Mouse (Mus musculus): ENCODE data around the gene Npb. TPM values are rescaled to one million over a fixed set of nuclear protein-coding genes. Genes with fewer than 3 reads are reported as not detected.

Gene Npb
- total RNA-seq, 1 experiment: 0.94 TPM

- Histone ChIP-seq H3K4me1 (ENCODE audit: control insufficient read depth in 2 of 2, insufficient read depth in 2 of 2, low read length in 2 of 2, poor library complexity in 1 of 2) (peaks cover 0 to 10% of the 10 kb centered on the region in 2 experiments; a peak in 1 of 4 replicates), H3K9ac (ENCODE audit: insufficient read depth, low read depth, low read length, poor library complexity, severe bottlenecking) (0 out of 2 replicates have a peak within 1 kb of the TSS, but pooled peaks have one; percentile 35), H3K4me3 (ENCODE audit: insufficient read depth in 1 of 2, low read depth in 1 of 2, low read length in 2 of 2, poor library complexity in 1 of 2, severe bottlenecking in 1 of 2) (peak within 1 kb of the TSS; percentile 51), H3K9me3 (ENCODE audit: control insufficient read depth, insufficient read depth, low read depth, low read length) (no peaks in the 10 kb centered on the region), H3K36me3 (ENCODE audit: control insufficient read depth, insufficient read depth, low read length, poor library complexity, severe bottlenecking) (no peaks in the 10 kb centered on the region), H3K27ac (ENCODE audit: insufficient read depth, low read depth, low read length, poor library complexity, severe bottlenecking) (no peak within 1 kb of the TSS)
- TF ChIP-seq MAFK (IDR thresholded peaks at IDR 0.05; ENCODE audit: insufficient read depth, low read depth, low read length): no peak
- TF ChIP-seq HCFC1 (IDR thresholded peaks at IDR 0.05; ENCODE audit: borderline replicate concordance, insufficient read depth, low read length): no peak
- TF ChIP-seq ZNF384 (IDR thresholded peaks at IDR 0.05; ENCODE audit: low read depth, low read length): no peak
- no peak for TF ChIP-seq ZC3H11A (IDR thresholded peaks at IDR 0.05; ENCODE audit: borderline replicate concordance, low read depth, low read length)
- TF ChIP-seq CHD2 (IDR thresholded peaks at IDR 0.05; ENCODE audit: low read depth, low read length): no peak
- in situ Hi-C loops (cut with MboI; ENCODE audit: low sequenced_read_pairs in 2 of 2, unreplicated experiment in 2 of 2): no loop called here
- no peak for DNase-seq (ENCODE audit: low read depth, low spot score)
These were observed 39.8 kb downstream of the Npb start, which contains the start of gene Myadml2 for GRCm38 (mm10) chr11:120648001-120648476. Gene Myadml2 (minus strand): TSS chr11:120648158.

- in situ Hi-C loops (cut with MboI; ENCODE audit: low sequenced_read_pairs in 2 of 2, unreplicated experiment in 2 of 2): no loop called here
- H3K27ac ChIP-seq (ENCODE audit: insufficient read depth, low read depth, low read length, poor library complexity, severe bottlenecking): no peak overlapping the region; the same call in 1 of the 2 replicates
- peaks cover 0 to 18% of the 10 kb centered on the region in 2 experiments; a peak in 1 of 4 replicates for H3K4me1 ChIP-seq (ENCODE audit: control insufficient read depth in 2 of 2, insufficient read depth in 2 of 2, low read length in 2 of 2, poor library complexity in 1 of 2)
- H3K9me3 ChIP-seq (ENCODE audit: control insufficient read depth, insufficient read depth, low read depth, low read length): no peaks in the 10 kb centered on the region
- no peak overlapping the region for H3K4me3 ChIP-seq (ENCODE audit: insufficient read depth in 1 of 2, low read depth in 1 of 2, low read length in 2 of 2, poor library complexity in 1 of 2, severe bottlenecking in 1 of 2)
- peaks cover 2% of the 10 kb centered on the region for H3K36me3 ChIP-seq (ENCODE audit: control insufficient read depth, insufficient read depth, low read length, poor library complexity, severe bottlenecking)
- H3K9ac ChIP-seq (ENCODE audit: insufficient read depth, low read depth, low read length, poor library complexity, severe bottlenecking): no peak overlapping the region
- no peak for TF ChIP-seq HCFC1 (IDR thresholded peaks at IDR 0.05; ENCODE audit: borderline replicate concordance, insufficient read depth, low read length)
- no peak for TF ChIP-seq ZC3H11A (IDR thresholded peaks at IDR 0.05; ENCODE audit: borderline replicate concordance, low read depth, low read length)
- TF ChIP-seq CHD2 (IDR thresholded peaks at IDR 0.05; ENCODE audit: low read depth, low read length): no peak
- no peak for TF ChIP-seq ZNF384 (IDR thresholded peaks at IDR 0.05; ENCODE audit: low read depth, low read length)
- no peak for TF ChIP-seq MAFK (IDR thresholded peaks at IDR 0.05; ENCODE audit: insufficient read depth, low read depth, low read length)
- no peak for DNase-seq (ENCODE audit: low read depth, low spot score)
These were observed 43.6 kb downstream of the Npb start for GRCm38 (mm10) chr11:120651872-120652271.

- TF ChIP-seq MAFK (IDR thresholded peaks at IDR 0.05; ENCODE audit: insufficient read depth, low read depth, low read length) (no peak), ZNF384 (IDR thresholded peaks at IDR 0.05; ENCODE audit: low read depth, low read length) (no peak), ZC3H11A (IDR thresholded peaks at IDR 0.05; ENCODE audit: borderline replicate concordance, low read depth, low read length) (no peak), CHD2 (IDR thresholded peaks at IDR 0.05; ENCODE audit: low read depth, low read length) (no peak), HCFC1 (IDR thresholded peaks at IDR 0.05; ENCODE audit: borderline replicate concordance, insufficient read depth, low read length) (no peak)
- H3K9me3 ChIP-seq (ENCODE audit: control insufficient read depth, insufficient read depth, low read depth, low read length): no peaks in the 10 kb centered on the region
- H3K9ac ChIP-seq (ENCODE audit: insufficient read depth, low read depth, low read length, poor library complexity, severe bottlenecking): no peak overlapping the region
- no peak for DNase-seq (ENCODE audit: low read depth, low spot score)
- in situ Hi-C loops (cut with MboI; ENCODE audit: low sequenced_read_pairs in 2 of 2, unreplicated experiment in 2 of 2): no loop called here
- peaks cover 0 to 13% of the 10 kb centered on the region in 2 experiments; a peak in 1 of 4 replicates for H3K4me1 ChIP-seq (ENCODE audit: control insufficient read depth in 2 of 2, insufficient read depth in 2 of 2, low read length in 2 of 2, poor library complexity in 1 of 2)
- no peak overlapping the region for H3K4me3 ChIP-seq (ENCODE audit: insufficient read depth in 1 of 2, low read depth in 1 of 2, low read length in 2 of 2, poor library complexity in 1 of 2, severe bottlenecking in 1 of 2)
- H3K36me3 ChIP-seq (ENCODE audit: control insufficient read depth, insufficient read depth, low read length, poor library complexity, severe bottlenecking): peaks cover 2% of the 10 kb centered on the region
- no peak overlapping the region for H3K27ac ChIP-seq (ENCODE audit: insufficient read depth, low read depth, low read length, poor library complexity, severe bottlenecking)
These were observed 46.5 kb downstream of the Npb start for GRCm38 (mm10) chr11:120654741-120655140.

GRCm38 (mm10) chr11:120657301-120657700, 49.0 kb downstream of the Npb start:
- Histone ChIP-seq H3K9me3 (ENCODE audit: control insufficient read depth, insufficient read depth, low read depth, low read length) (no peaks in the 10 kb centered on the region), H3K27ac (ENCODE audit: insufficient read depth, low read depth, low read length, poor library complexity, severe bottlenecking) (no peak overlapping the region), H3K9ac (ENCODE audit: insufficient read depth, low read depth, low read length, poor library complexity, severe bottlenecking) (no peak overlapping the region), H3K36me3 (ENCODE audit: control insufficient read depth, insufficient read depth, low read length, poor library complexity, severe bottlenecking) (peaks cover 2% of the 10 kb centered on the region), H3K4me3 (ENCODE audit: insufficient read depth in 1 of 2, low read depth in 1 of 2, low read length in 2 of 2, poor library complexity in 1 of 2, severe bottlenecking in 1 of 2) (no peak overlapping the region), H3K4me1 (ENCODE audit: control insufficient read depth in 2 of 2, insufficient read depth in 2 of 2, low read length in 2 of 2, poor library complexity in 1 of 2) (peaks cover 8 to 17% of the 10 kb centered on the region in 2 experiments; a peak in 3 of 4 replicates)
- TF ChIP-seq ZNF384 (IDR thresholded peaks at IDR 0.05; ENCODE audit: low read depth, low read length) (no peak), ZC3H11A (IDR thresholded peaks at IDR 0.05; ENCODE audit: borderline replicate concordance, low read depth, low read length) (no peak), MAFK (IDR thresholded peaks at IDR 0.05; ENCODE audit: insufficient read depth, low read depth, low read length) (no peak), CHD2 (IDR thresholded peaks at IDR 0.05; ENCODE audit: low read depth, low read length) (no peak)
- no peak for DNase-seq (ENCODE audit: low read depth, low spot score)
- in situ Hi-C loops (cut with MboI; ENCODE audit: low sequenced_read_pairs in 2 of 2, unreplicated experiment in 2 of 2): no loop called here

Other genes starting within 250 kb of the Npb start
- 0.31 and 0.42 TPM in 2 replicates for gene Fscn2, start 246.9 kb upstream of the Npb start, total RNA-seq (2012; rRNA removed)
- gene Faap100, start 229.7 kb upstream of the Npb start, total RNA-seq (2012; rRNA removed): 27.2 and 30.0 TPM in 2 replicates
- 35.6 and 57.7 TPM in 2 replicates for gene Nploc4, start 170.8 kb upstream of the Npb start, total RNA-seq (2012; rRNA removed)
- gene Tspan10, start 165.8 kb upstream of the Npb start, total RNA-seq (2012; rRNA removed): not detected in 2 replicates
- not detected in 2 replicates for gene Pde6g, start 155.0 kb upstream of the Npb start, total RNA-seq (2012; rRNA removed)
- gene Oxld1, start 150.4 kb upstream of the Npb start, total RNA-seq (2012; rRNA removed): 2.9 and 4.1 TPM in 2 replicates
- gene Ccdc137, start 150.4 kb upstream of the Npb start, total RNA-seq (2012; rRNA removed): 24.6 and 27.4 TPM in 2 replicates
- gene Arl16, start 140.9 kb upstream of the Npb start, total RNA-seq (2012; rRNA removed): 15.3 and 21.2 TPM in 2 replicates
- 100 and 136 TPM in 2 replicates for gene Mrpl12, start 123.9 kb upstream of the Npb start, total RNA-seq (2012; rRNA removed)
- 30.2 and 35.0 TPM in 2 replicates for gene Slc25a10, start 116.6 kb upstream of the Npb start, total RNA-seq (2012; rRNA removed)
- gene Gcgr, start 77.8 kb upstream of the Npb start, total RNA-seq (2012; rRNA removed): 0.40 and 0.53 TPM in 2 replicates
- gene Mcrip1, start 58.8 kb upstream of the Npb start, total RNA-seq (2012; rRNA removed): 18.9 and 20.2 TPM in 2 replicates
- gene Ppp1r27, start 57.3 kb upstream of the Npb start, total RNA-seq (2012; rRNA removed): not detected in 2 replicates
- 904 and 977 TPM in 2 replicates for gene P4hb, start 35.2 kb upstream of the Npb start, total RNA-seq (2012; rRNA removed)
- gene Arhgdia, start 26.9 kb upstream of the Npb start, total RNA-seq (2012; rRNA removed): 161 and 253 TPM in 2 replicates
- gene Alyref, start 10.1 kb upstream of the Npb start, total RNA-seq (2012; rRNA removed): 300 and 397 TPM in 2 replicates
- gene Anapc11, start 10.1 kb upstream of the Npb start, total RNA-seq (2012; rRNA removed): 87.4 and 98.4 TPM in 2 replicates
- 88.6 and 188 TPM in 2 replicates for gene Pcyt2, start 9.5 kb downstream of the Npb start, total RNA-seq (2012; rRNA removed)
- 29.4 and 33.2 TPM in 2 replicates for gene Sirt7, start 16.8 kb downstream of the Npb start, total RNA-seq (2012; rRNA removed)
- gene Mafg, start 25.1 kb downstream of the Npb start, total RNA-seq (2012; rRNA removed): 42.6 and 48.4 TPM in 2 replicates
- gene Pycr1, start 35.3 kb downstream of the Npb start, total RNA-seq (2012; rRNA removed): 19.0 and 19.6 TPM in 2 replicates
- 0.63 TPM in 1 of 2 replicates, not detected in the other for gene Myadml2, start 39.7 kb downstream of the Npb start, total RNA-seq (2012; rRNA removed)
- 47.8 and 196 TPM in 2 replicates for gene Notum, start 52.7 kb downstream of the Npb start, total RNA-seq (2012; rRNA removed)
- 85.2 and 144 TPM in 2 replicates for gene Aspscr1, start 64.5 kb downstream of the Npb start, total RNA-seq (2012; rRNA removed)
- 53.9 TPM in 2 replicates for gene Cenpx, start 105.3 kb downstream of the Npb start, total RNA-seq (2012; rRNA removed)
- 30.3 and 65.0 TPM in 2 replicates for gene Lrrc45, start 105.4 kb downstream of the Npb start, total RNA-seq (2012; rRNA removed)
- gene Rac3, start 113.0 kb downstream of the Npb start, total RNA-seq (2012; rRNA removed): 20.1 and 34.3 TPM in 2 replicates
- 43.6 and 66.6 TPM in 2 replicates for gene Dcxr, start 118.8 kb downstream of the Npb start, total RNA-seq (2012; rRNA removed)
- gene Cbr2, start 123.6 kb downstream of the Npb start, total RNA-seq (2012; rRNA removed): not detected in 2 replicates
- 184 and 244 TPM in 2 replicates for gene Hmga1b, start 154.3 kb downstream of the Npb start, total RNA-seq (2012; rRNA removed)
- gene Rfng, start 175.7 kb downstream of the Npb start, total RNA-seq (2012; rRNA removed): 18.8 and 28.6 TPM in 2 replicates
- gene Gps1, start 175.8 kb downstream of the Npb start, total RNA-seq (2012; rRNA removed): 289 and 378 TPM in 2 replicates
- 101 and 124 TPM in 2 replicates for gene Dus1l, start 187.9 kb downstream of the Npb start, total RNA-seq (2012; rRNA removed)
- gene Fasn, start 216.1 kb downstream of the Npb start, total RNA-seq (2012; rRNA removed): 210 and 251 TPM in 2 replicates